Mouse (Mus musculus) lung, embryonic 14.5 days (tissue): ENCODE measurements around the gene Ppm1b. TPM values are rescaled to one million over a fixed set of nuclear protein-coding genes. Genes with fewer than 3 reads are reported as not detected.

Source experiments
- ATAC-seq: fragments of 200-750 bp; cut with Nextera tagmentation; 2 replicates; pipeline ENCODE4 v1.8.0; 2017; ENCODE audit warnings: mild to moderate bottlenecking, moderate TSS enrichment, moderate library complexity; ENCODE audit not compliant: insufficient read depth
- DNase-seq: peaks from one replicate; pipeline ENCODE4 v3.0.0-alpha.2; 2015
- H3K27ac ChIP-seq: fragments of 300-500 bp; sonication (generic); 2 replicates; pipeline ENCODE4 v1.5.1; 2014; ENCODE audit warnings: low read depth, mild to moderate bottlenecking, moderate library complexity
- H3K27me3 ChIP-seq: fragments of 300-500 bp; sonication (generic); 2 replicates; pipeline ENCODE4 v1.6.1; 2014; ENCODE audit warnings: low read length, control low read depth; ENCODE audit not compliant: insufficient read depth
- H3K36me3 ChIP-seq: fragments of 300-500 bp; sonication (generic); 2 replicates; pipeline ENCODE4 v1.6.1; 2014; ENCODE audit warnings: control low read depth; ENCODE audit not compliant: insufficient read depth
- H3K4me1 ChIP-seq: fragments of 300-500 bp; sonication (generic); 2 replicates; pipeline ENCODE4 v1.6.1; 2014; ENCODE audit warnings: antibody characterized with exemption, control low read depth; ENCODE audit not compliant: insufficient read depth
- H3K4me2 ChIP-seq: fragments of 300-500 bp; sonication (generic); 2 replicates; pipeline ENCODE4 v1.6.1; 2014; ENCODE audit warnings: mild to moderate bottlenecking
- H3K4me3 ChIP-seq: fragments of 300-500 bp; sonication (generic); 2 replicates; pipeline ENCODE4 v1.5.1; 2014; ENCODE audit warnings: low read depth, low read length
- H3K9ac ChIP-seq: fragments of 300-500 bp; sonication (generic); 2 replicates; pipeline ENCODE4 v1.6.1; 2014
- H3K9me3 ChIP-seq: fragments of 300-500 bp; sonication (generic); 2 replicates; pipeline ENCODE4 v1.6.1; 2016; ENCODE audit warnings: low read depth, low read length, control low read depth
- CTCF ChIP-seq: IDR thresholded peaks from 2 replicates; pipeline ENCODE4 v1.5.1; 2016; ENCODE audit warnings: antibody characterized with exemption, low read depth
- WGBS: fragments of 180-500 bp; shearing (Covaris S2); extraction: QIAGEN DNeasy Blood & Tissue Kit; methylation state at CpG from one replicate; pipeline ENCODE4 v1.1.7; 2014; 5-methylcytosine and 5-hydroxymethylcytosine counted together
- polyA plus RNA-seq: library from polyadenylated mRNA; unstranded; fragments of >200 nt; fragmentation: Nextera tagmentation; extraction: Ambion mirVana; gene quantifications from 2 replicates; pipeline ENCODE4 v1.2.1, GENCODE M21; 2014

The Ppm1b gene
- polyA plus RNA-seq, 1 experiment from 2014 or later, result 68.2 TPM

DNA sequence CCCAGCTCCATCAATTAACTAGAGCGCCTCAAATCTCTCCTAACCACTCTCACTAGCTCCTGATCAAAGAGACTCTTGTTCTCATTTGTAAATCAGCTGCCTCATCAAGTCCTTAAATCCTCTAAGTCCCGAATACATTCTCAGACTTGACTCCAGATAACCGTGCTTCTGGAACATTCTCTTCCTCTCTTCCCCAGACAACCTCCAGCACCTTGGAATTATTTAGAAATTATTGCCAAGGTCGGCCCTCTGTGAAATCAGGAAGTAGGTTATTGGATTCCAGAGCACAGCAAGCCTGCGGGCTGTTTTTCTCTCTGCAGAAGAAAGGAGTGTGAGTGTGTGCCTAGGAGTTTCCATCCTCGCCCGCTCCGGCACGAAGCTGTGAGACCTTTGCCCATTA lies 20.2 kb upstream of the Ppm1b start:
- no peak for TF ChIP-seq CTCF
- no peaks in the 10 kb centered on the region for H3K27me3 ChIP-seq
- H3K9me3 ChIP-seq, result no peaks in the 10 kb centered on the region
- H3K4me2 ChIP-seq, result no peak overlapping the region
- H3K4me1 ChIP-seq, result no peaks in the 10 kb centered on the region
- H3K27ac ChIP-seq, result no peak overlapping the region
- WGBS, result 37% methylated on average over 9 of the region's 9 CpGs
- no peak for DNase-seq
- no peak overlapping the region for H3K4me3 ChIP-seq
- ATAC-seq, result no peak
- H3K9ac ChIP-seq, result no peak overlapping the region
- no peaks in the 10 kb centered on the region for H3K36me3 ChIP-seq

- Histone ChIP-seq H3K4me3 (no peak overlapping the region), H3K36me3 (no peaks in the 10 kb centered on the region), H3K27me3 (no peaks in the 10 kb centered on the region), H3K4me1 (no peaks in the 10 kb centered on the region), H3K27ac (no peak overlapping the region), H3K9me3 (no peaks in the 10 kb centered on the region), H3K9ac (no peak overlapping the region), H3K4me2 (no peak overlapping the region)
- DNase-seq (no peak), ATAC-seq (no peak)
- WGBS, result 84% methylated on average over 5 of the region's 5 CpGs
- no peak for TF ChIP-seq CTCF
Observed at GRCm38 (mm10) chr17:84936809-84937208, 19.7 kb upstream of the Ppm1b start.

DNA sequence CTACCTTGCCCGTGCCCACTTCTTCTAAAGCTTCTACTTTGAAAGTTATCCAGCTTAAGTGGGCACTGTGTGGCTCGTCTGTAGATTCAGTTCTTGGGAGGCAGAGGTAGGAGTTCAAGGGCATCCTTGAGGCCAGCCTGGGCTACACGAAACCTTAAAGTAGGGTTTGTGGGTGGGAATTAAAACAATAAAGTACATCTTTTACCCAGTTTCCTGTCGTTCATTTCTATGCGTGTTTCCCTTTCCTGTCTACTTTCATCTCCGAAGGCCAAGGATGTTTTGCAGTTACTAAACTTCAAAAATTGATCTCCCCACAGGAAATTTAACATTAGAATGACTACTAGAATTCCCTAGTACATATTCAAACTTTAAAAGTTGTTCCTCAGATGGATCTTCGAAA lies 19.3 kb upstream of the Ppm1b start:
- no peaks in the 10 kb centered on the region for H3K9me3 ChIP-seq
- no peaks in the 10 kb centered on the region for H3K27me3 ChIP-seq
- ATAC-seq, result no peak
- 79% methylated on average over 7 of the region's 7 CpGs for WGBS
- no peak for TF ChIP-seq CTCF
- no peaks in the 10 kb centered on the region for H3K4me1 ChIP-seq
- no peaks in the 10 kb centered on the region for H3K36me3 ChIP-seq
- H3K27ac ChIP-seq, result no peak overlapping the region
- no peak overlapping the region for H3K9ac ChIP-seq
- H3K4me3 ChIP-seq, result no peak overlapping the region
- no peak for DNase-seq
- H3K4me2 ChIP-seq, result no peak overlapping the region

- no peaks in the 10 kb centered on the region for H3K9me3 ChIP-seq
- no peak overlapping the region for H3K9ac ChIP-seq
- no peak overlapping the region for H3K4me3 ChIP-seq
- no peaks in the 10 kb centered on the region for H3K36me3 ChIP-seq
- H3K27me3 ChIP-seq, result no peaks in the 10 kb centered on the region
- H3K4me2 ChIP-seq, result no peak overlapping the region
- DNase-seq (no peak), ATAC-seq (no peak)
- no peaks in the 10 kb centered on the region for H3K4me1 ChIP-seq
- peak; percentile 29; the same call in 1 of the 2 replicates for TF ChIP-seq CTCF
- 94% methylated on average over 4 of the region's 4 CpGs for WGBS
- no peak overlapping the region for H3K27ac ChIP-seq
Observed at GRCm38 (mm10) chr17:84938215-84938614, 18.3 kb upstream of the Ppm1b start.

- no peak for ATAC-seq
- no peaks in the 10 kb centered on the region for H3K9me3 ChIP-seq
- 74% methylated on average over 9 of the region's 9 CpGs for WGBS
- H3K36me3 ChIP-seq, result no peaks in the 10 kb centered on the region
- no peak overlapping the region for H3K4me3 ChIP-seq
- no peak overlapping the region for H3K27ac ChIP-seq
- H3K9ac ChIP-seq, result no peak overlapping the region
- TF ChIP-seq CTCF, result no peak
- no peak overlapping the region for H3K4me2 ChIP-seq
- no peak for DNase-seq
- no peaks in the 10 kb centered on the region for H3K27me3 ChIP-seq
- H3K4me1 ChIP-seq, result no peaks in the 10 kb centered on the region
Observed at GRCm38 (mm10) chr17:84940017-84940731, 16.4 kb upstream of the Ppm1b start.

- no peak overlapping the region for H3K4me3 ChIP-seq
- no peak overlapping the region for H3K9ac ChIP-seq
- H3K4me1 ChIP-seq, result no peaks in the 10 kb centered on the region
- no peak for TF ChIP-seq CTCF
- H3K27me3 ChIP-seq, result no peaks in the 10 kb centered on the region
- H3K36me3 ChIP-seq, result no peaks in the 10 kb centered on the region
- H3K4me2 ChIP-seq, result no peak overlapping the region
- H3K27ac ChIP-seq, result no peak overlapping the region
- DNase-seq, result no peak
- H3K9me3 ChIP-seq, result no peaks in the 10 kb centered on the region
- ATAC-seq, result no peak
- WGBS, result 77% methylated on average over 13 of the region's 13 CpGs
Observed at GRCm38 (mm10) chr17:84941291-84941868, 15.2 kb upstream of the Ppm1b start.

DNA sequence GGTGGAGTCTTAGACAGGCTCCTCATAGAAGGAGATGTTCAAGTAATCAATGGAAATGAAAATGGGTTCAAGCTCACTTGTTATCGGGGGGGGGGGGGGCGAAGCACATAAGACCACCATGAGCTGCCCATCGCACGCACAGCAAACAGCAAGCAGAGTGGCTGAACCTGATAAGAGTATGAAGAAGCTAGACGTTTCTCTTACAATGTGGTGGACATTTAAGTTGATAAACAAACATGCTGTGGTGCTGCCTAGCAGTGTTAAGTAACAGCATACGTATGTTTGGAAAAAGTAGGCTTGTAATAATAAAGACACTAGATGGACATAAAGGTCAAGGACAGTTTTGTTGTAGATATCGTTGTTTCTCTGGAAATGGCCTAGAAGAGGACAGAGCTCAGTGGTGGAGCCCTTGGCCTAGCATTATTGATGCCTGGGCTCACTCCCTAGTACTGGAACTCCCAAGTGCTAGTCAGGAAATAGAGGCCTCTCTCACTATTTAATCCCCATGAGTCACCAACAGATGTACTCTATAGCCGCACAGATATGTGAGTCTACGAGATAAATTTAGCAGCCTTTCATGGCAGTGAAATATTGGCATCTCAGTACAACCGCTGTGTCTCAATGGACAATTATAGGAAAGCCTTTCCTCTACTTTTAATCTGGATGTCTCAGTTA lies 14.0 kb upstream of the Ppm1b start:
- Histone ChIP-seq H3K27me3 (no peaks in the 10 kb centered on the region), H3K27ac (no peak overlapping the region), H3K4me2 (no peak overlapping the region), H3K4me1 (no peaks in the 10 kb centered on the region), H3K9me3 (no peaks in the 10 kb centered on the region), H3K36me3 (no peaks in the 10 kb centered on the region), H3K4me3 (no peak overlapping the region), H3K9ac (no peak overlapping the region)
- peak; percentile 10 for DNase-seq
- 61% methylated on average over 10 of the region's 10 CpGs for WGBS
- no peak for ATAC-seq
- TF ChIP-seq CTCF, result no peak
